Mouse (Mus musculus): ENCODE measurements around the gene Tmem236. TPM values are rescaled to one million over a fixed set of nuclear protein-coding genes. Genes with fewer than 3 reads are reported as not detected.

Gene Tmem236
- polyA plus RNA-seq, 1 experiment from 2014 or later, result 12.2 TPM

DNA sequence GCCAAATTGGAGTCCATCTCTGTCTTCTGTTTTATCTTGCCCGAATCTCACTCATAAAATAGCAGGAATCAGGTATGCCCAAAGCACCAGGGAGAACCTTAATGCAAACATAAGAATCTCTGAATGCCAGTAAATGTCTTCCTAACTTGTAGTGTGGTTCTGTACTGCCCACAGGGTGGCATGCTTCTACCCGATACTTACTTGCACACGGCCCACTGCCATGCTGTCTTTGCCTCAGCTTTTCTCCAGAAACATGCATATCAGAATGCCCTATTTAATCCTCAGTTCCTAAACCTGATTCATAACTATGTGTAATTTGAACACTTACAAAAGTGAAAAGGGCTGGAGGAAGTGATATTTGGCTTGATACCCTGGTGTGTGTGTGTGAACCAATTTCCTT, 77.6 kb downstream of the Tmem236 start:
- H3K27me3 ChIP-seq (replicated peaks; ENCODE audit: control insufficient read depth, insufficient read depth, low read length), result no peaks in the 10 kb centered on the region
- H3K9ac ChIP-seq (ENCODE audit: low read depth, low read length), result no peak overlapping the region
- ATAC-seq, result no peak
- peak; percentile 27; the same call in 1 of the 2 replicates for TF ChIP-seq CTCF (IDR thresholded peaks at IDR 0.05; ENCODE audit: low read depth)
- WGBS, result 81% methylated on average over 3 of the region's 3 CpGs
- H3K4me2 ChIP-seq (replicated peaks; ENCODE audit: low read depth), result no peak overlapping the region
- H3K27ac ChIP-seq (ENCODE audit: low read depth, low read length), result no peak overlapping the region
- no peak overlapping the region for H3K4me3 ChIP-seq (ENCODE audit: low read depth, low read length)
- H3K36me3 ChIP-seq (ENCODE audit: control insufficient read depth, insufficient read depth), result no peaks in the 10 kb centered on the region
- H3K4me1 ChIP-seq (replicated peaks; ENCODE audit: control insufficient read depth, insufficient read depth, low read length), result no peaks in the 10 kb centered on the region
- H3K9me3 ChIP-seq (ENCODE audit: control insufficient read depth), result no peaks in the 10 kb centered on the region

DNA sequence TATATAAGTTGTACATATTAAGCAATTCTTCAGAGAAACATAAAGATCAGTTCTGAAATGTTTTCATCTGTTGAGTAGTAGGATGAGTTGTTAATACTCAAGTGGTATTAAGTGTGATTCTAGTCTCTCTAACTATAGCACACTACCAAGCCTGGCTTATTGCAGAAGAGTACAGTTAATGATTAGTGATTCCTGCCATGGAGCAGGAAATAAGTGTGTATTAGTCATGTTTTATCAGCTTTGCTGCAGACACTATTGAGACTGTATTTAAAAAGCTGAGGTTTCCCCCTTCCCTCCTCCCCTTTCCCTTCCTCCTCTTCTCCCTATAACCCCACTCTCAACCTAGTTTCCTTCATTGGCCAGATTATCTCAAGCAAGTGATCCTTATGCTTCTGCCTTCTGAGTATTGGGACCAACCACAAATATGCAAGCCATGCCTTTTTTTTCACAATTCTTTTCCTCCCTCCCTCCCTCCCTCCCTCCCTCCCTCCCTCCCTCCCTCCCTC, 84.1 kb downstream of the Tmem236 start:
- TF ChIP-seq CTCF (IDR thresholded peaks at IDR 0.05; ENCODE audit: low read depth), result no peak
- H3K9me3 ChIP-seq (ENCODE audit: control insufficient read depth), result no peaks in the 10 kb centered on the region
- no peaks in the 10 kb centered on the region for H3K27me3 ChIP-seq (replicated peaks; ENCODE audit: control insufficient read depth, insufficient read depth, low read length)
- peak; percentile 98 for ATAC-seq
- no peak overlapping the region for H3K27ac ChIP-seq (ENCODE audit: low read depth, low read length)
- H3K4me3 ChIP-seq (ENCODE audit: low read depth, low read length), result no peak overlapping the region
- H3K4me1 ChIP-seq (replicated peaks; ENCODE audit: control insufficient read depth, insufficient read depth, low read length), result no peaks in the 10 kb centered on the region
- no peaks in the 10 kb centered on the region for H3K36me3 ChIP-seq (ENCODE audit: control insufficient read depth, insufficient read depth)
- H3K4me2 ChIP-seq (replicated peaks; ENCODE audit: low read depth), result no peak overlapping the region
- no peak overlapping the region for H3K9ac ChIP-seq (ENCODE audit: low read depth, low read length)

DNA sequence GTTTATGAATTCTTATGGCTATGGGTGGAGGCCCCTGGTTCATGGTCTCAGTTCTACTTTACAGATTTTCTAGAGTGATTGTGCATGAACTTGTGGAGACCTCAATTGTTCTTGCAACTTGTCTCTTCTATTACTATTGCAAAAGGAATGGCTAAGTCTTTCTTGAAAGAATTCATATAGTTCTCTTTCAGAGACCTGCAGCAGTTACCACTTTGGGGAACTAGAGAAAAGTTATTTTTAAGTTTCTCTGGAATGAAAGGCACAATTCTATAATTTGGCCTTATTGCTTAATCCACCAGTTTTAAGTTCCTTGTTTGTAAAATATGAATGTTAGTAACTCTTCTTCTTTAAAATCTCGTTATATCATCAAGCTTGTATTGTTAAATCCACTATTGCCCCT, 87.8 kb downstream of the Tmem236 start:
- Histone ChIP-seq H3K27me3 (replicated peaks; ENCODE audit: control insufficient read depth, insufficient read depth, low read length) (no peaks in the 10 kb centered on the region), H3K4me1 (replicated peaks; ENCODE audit: control insufficient read depth, insufficient read depth, low read length) (no peaks in the 10 kb centered on the region), H3K9me3 (ENCODE audit: control insufficient read depth) (no peaks in the 10 kb centered on the region), H3K27ac (ENCODE audit: low read depth, low read length) (no peak overlapping the region), H3K4me3 (ENCODE audit: low read depth, low read length) (no peak overlapping the region), H3K36me3 (ENCODE audit: control insufficient read depth, insufficient read depth) (no peaks in the 10 kb centered on the region), H3K4me2 (replicated peaks; ENCODE audit: low read depth) (no peak overlapping the region), H3K9ac (ENCODE audit: low read depth, low read length) (no peak overlapping the region)
- 91% methylated on average over 1 of the region's 1 CpGs for WGBS
- no peak for TF ChIP-seq CTCF (IDR thresholded peaks at IDR 0.05; ENCODE audit: low read depth)
- no peak for ATAC-seq

DNA sequence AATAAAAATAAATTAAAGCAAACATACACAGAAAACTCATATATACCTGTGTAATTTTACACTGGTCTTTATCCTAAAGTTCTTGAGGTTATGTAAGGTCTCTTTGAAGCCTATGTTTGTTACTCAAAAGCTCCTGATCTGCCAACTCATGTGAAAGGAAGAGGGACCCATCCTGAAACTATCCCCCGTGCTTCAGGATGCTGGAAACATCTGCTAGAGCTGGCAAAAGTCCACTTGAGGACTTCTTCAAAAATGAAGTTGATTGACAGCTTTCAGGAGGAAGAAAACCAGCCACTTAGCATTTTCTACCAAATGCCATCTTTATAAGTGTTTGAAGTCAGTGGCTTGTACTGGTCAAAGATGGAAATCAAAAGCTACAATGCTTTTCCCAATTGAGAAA, 94.8 kb downstream of the Tmem236 start:
- no peak overlapping the region for H3K4me3 ChIP-seq (ENCODE audit: low read depth, low read length)
- H3K4me2 ChIP-seq (replicated peaks; ENCODE audit: low read depth), result no peak overlapping the region
- no peak for TF ChIP-seq CTCF (IDR thresholded peaks at IDR 0.05; ENCODE audit: low read depth)
- 44% methylated on average over 1 of the region's 1 CpGs for WGBS
- no peaks in the 10 kb centered on the region for H3K36me3 ChIP-seq (ENCODE audit: control insufficient read depth, insufficient read depth)
- no peak for ATAC-seq
- no peak overlapping the region for H3K27ac ChIP-seq (ENCODE audit: low read depth, low read length)
- H3K4me1 ChIP-seq (replicated peaks; ENCODE audit: control insufficient read depth, insufficient read depth, low read length), result no peaks in the 10 kb centered on the region
- H3K9ac ChIP-seq (ENCODE audit: low read depth, low read length), result no peak overlapping the region
- H3K9me3 ChIP-seq (ENCODE audit: control insufficient read depth), result no peaks in the 10 kb centered on the region
- H3K27me3 ChIP-seq (replicated peaks; ENCODE audit: control insufficient read depth, insufficient read depth, low read length), result no peaks in the 10 kb centered on the region

MicroRNAs within 50 kb of the gene (microRNA counts, 519-probe panel; counts per million panel counts)
- not detected for microRNA mmu-miR-511

Small RNAs within 50 kb of the gene (microRNA-seq; reads per million reads assigned to microRNA genes)
- gene Mir511, result 10.9 reads per million, percentile 21 among the genes with 10 or more reads in this experiment

Other genes with a start within 250 kb of the Tmem236 start
- gene Hacd1, start 118.4 kb upstream of the Tmem236 start, polyA plus RNA-seq (2015; fragmentation: Nextera tagmentation; extraction: Ambion mirVana), result 83.3 and 85.7 TPM in 2 replicates
- 21.2 and 21.8 TPM in 2 replicates for gene Stam, start 100.4 kb upstream of the Tmem236 start, polyA plus RNA-seq (2015; fragmentation: Nextera tagmentation; extraction: Ambion mirVana)
- gene Mrc1, start 54.9 kb downstream of the Tmem236 start, polyA plus RNA-seq (2015; fragmentation: Nextera tagmentation; extraction: Ambion mirVana), result 3.1 and 3.8 TPM in 2 replicates
- 0.05 TPM in 1 of 2 replicates, not detected in the other for gene Slc39a12, start 213.8 kb downstream of the Tmem236 start, polyA plus RNA-seq (2015; fragmentation: Nextera tagmentation; extraction: Ambion mirVana)

All from intestine, postnatal 0 days (tissue).